Mouse (Mus musculus) intestine, embryonic 14.5 days (tissue): ENCODE measurements at regions not wholly inside any gene's neighbourhood (a gene's known extent, or its start where the extent isn't known, plus 50 kb on each side); places are given as distances from the start of the nearest gene placed in this dataset.
A peak's percentile ranks its signal among the peaks of the same experiment; 100 is the strongest.

Experiments used
- ATAC-seq: fragments of 200-750 bp; cut with Nextera tagmentation; replicated peaks from 2 replicates; pipeline ENCODE4 v1.8.0; 2017; ENCODE audit warnings: low read depth, moderate number of reproducible peaks, moderate TSS enrichment, moderate library complexity; ENCODE audit not compliant: low FRiP score, low TSS enrichment
- DNase-seq: peaks from one replicate; pipeline ENCODE4 v3.0.0-alpha.2; 2018; ENCODE audit warnings: low spot score
- H3K27ac ChIP-seq: fragments of 300-500 bp; sonication (generic); 2 replicates; pipeline ENCODE4 v1.5.1; 2014; ENCODE audit warnings: low read depth, mild to moderate bottlenecking, control low read depth
- H3K27me3 ChIP-seq: fragments of 300-500 bp; sonication (generic); replicated peaks from 2 replicates; pipeline ENCODE4 v1.6.1; 2014; ENCODE audit warnings: low read length, control low read depth; ENCODE audit not compliant: control insufficient read depth, insufficient read depth
- H3K36me3 ChIP-seq: fragments of 300-500 bp; sonication (generic); 2 replicates; pipeline ENCODE4 v1.6.1; 2014; ENCODE audit warnings: low read length, control low read depth; ENCODE audit not compliant: control insufficient read depth, insufficient read depth
- H3K4me1 ChIP-seq: fragments of 300-500 bp; sonication (generic); replicated peaks from 2 replicates; pipeline ENCODE4 v1.6.1; 2014; ENCODE audit warnings: low read length, control low read depth, mixed read lengths; ENCODE audit not compliant: control insufficient read depth, insufficient read depth
- H3K4me2 ChIP-seq: fragments of 300-500 bp; sonication (generic); 2 replicates; pipeline ENCODE4 v1.6.1; 2014; ENCODE audit warnings: low read length
- H3K4me3 ChIP-seq: fragments of 300-500 bp; sonication (generic); 2 replicates; pipeline ENCODE4 v1.5.1; 2014; ENCODE audit warnings: low read depth, low read length, control low read depth, mixed read lengths
- H3K9ac ChIP-seq: fragments of 300-500 bp; sonication (generic); 2 replicates; pipeline ENCODE4 v1.6.1; 2014; ENCODE audit warnings: mild to moderate bottlenecking, low read length
- H3K9me3 ChIP-seq: fragments of 300-500 bp; sonication (generic); 2 replicates; pipeline ENCODE4 v1.6.1; 2016; ENCODE audit warnings: low read length, control low read depth; ENCODE audit not compliant: control insufficient read depth
- WGBS: fragments of 180-500 bp; shearing (Covaris S2); extraction: QIAGEN DNeasy Blood & Tissue Kit; methylation state at CpG from one replicate; pipeline ENCODE4 v1.1.7; 2014; 5-methylcytosine and 5-hydroxymethylcytosine counted together

GRCm38 (mm10) chr17:85891243-85891642 is 203.2 kb upstream of the Six2 start:
- Histone ChIP-seq H3K27ac (no peak overlapping the region), H3K4me3 (no peak overlapping the region), H3K9ac (no peak overlapping the region), H3K4me2 (no peak overlapping the region), H3K9me3 (no peaks in the 10 kb centered on the region), H3K4me1 (peaks cover 8% of the 10 kb centered on the region), H3K27me3 (no peaks in the 10 kb centered on the region), H3K36me3 (no peaks in the 10 kb centered on the region)
- DNase-seq, result no peak
- 60% methylated on average over 2 of the region's 2 CpGs for WGBS
- ATAC-seq, result no peak

- Histone ChIP-seq H3K27ac (no peak overlapping the region), H3K9me3 (no peaks in the 10 kb centered on the region), H3K4me3 (no peak overlapping the region), H3K9ac (no peak overlapping the region), H3K4me2 (no peak overlapping the region), H3K27me3 (no peaks in the 10 kb centered on the region), H3K36me3 (no peaks in the 10 kb centered on the region), H3K4me1 (peaks cover 17% of the 10 kb centered on the region)
- DNase-seq (no peak), ATAC-seq (no peak)
- 89% methylated on average over 18 of the region's 18 CpGs for WGBS
These were observed 201.9 kb upstream of the Six2 start for GRCm38 (mm10) chr17:85889746-85890532.

GRCm38 (mm10) chr17:85888568-85889398 is 200.7 kb upstream of the Six2 start:
- H3K4me2 ChIP-seq, result no peak overlapping the region
- ATAC-seq (no peak), DNase-seq (no peak)
- no peak overlapping the region for H3K9ac ChIP-seq
- no peak overlapping the region for H3K4me3 ChIP-seq
- no peaks in the 10 kb centered on the region for H3K27me3 ChIP-seq
- H3K36me3 ChIP-seq, result no peaks in the 10 kb centered on the region
- WGBS, result 84% methylated on average over 10 of the region's 10 CpGs
- no peak overlapping the region for H3K27ac ChIP-seq
- H3K4me1 ChIP-seq, result peaks cover 17% of the 10 kb centered on the region
- H3K9me3 ChIP-seq, result no peaks in the 10 kb centered on the region

GRCm38 (mm10) chr17:85886675-85887074 is 198.6 kb upstream of the Six2 start:
- WGBS, result 50% methylated on average over 6 of the region's 6 CpGs
- H3K9me3 ChIP-seq, result no peaks in the 10 kb centered on the region
- H3K4me3 ChIP-seq, result no peak overlapping the region
- DNase-seq (no peak), ATAC-seq (no peak)
- peaks cover 17% of the 10 kb centered on the region for H3K4me1 ChIP-seq
- H3K9ac ChIP-seq, result no peak overlapping the region
- no peak overlapping the region for H3K27ac ChIP-seq
- H3K27me3 ChIP-seq, result no peaks in the 10 kb centered on the region
- H3K36me3 ChIP-seq, result no peaks in the 10 kb centered on the region
- H3K4me2 ChIP-seq, result no peak overlapping the region

DNA sequence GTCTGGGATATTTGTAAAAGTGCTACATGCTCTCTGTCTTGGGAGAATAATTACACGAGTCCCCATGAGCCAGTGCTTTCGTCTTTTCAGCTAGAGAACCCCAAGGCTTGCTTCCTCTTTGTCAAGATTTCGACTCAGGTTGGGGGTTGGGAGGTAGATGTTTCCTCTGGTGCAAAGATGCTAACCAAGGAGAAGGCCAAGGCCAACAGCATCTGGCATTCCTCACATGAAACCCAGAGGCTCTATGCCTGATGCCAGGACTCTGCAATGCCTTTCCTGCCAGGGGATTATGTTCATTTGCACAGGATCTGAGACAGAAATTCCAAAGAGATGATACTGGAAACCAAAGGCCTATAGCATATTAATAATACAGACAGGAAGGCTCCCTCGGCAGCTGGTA is 198.2 kb upstream of the Six2 start:
- Histone ChIP-seq H3K9me3 (no peaks in the 10 kb centered on the region), H3K36me3 (no peaks in the 10 kb centered on the region), H3K4me3 (no peak overlapping the region), H3K4me2 (no peak overlapping the region), H3K27me3 (no peaks in the 10 kb centered on the region), H3K4me1 (peaks cover 17% of the 10 kb centered on the region), H3K27ac (peak overlapping the region; percentile 43; the same call in 1 of the 2 replicates), H3K9ac (no peak overlapping the region)
- ATAC-seq, result no peak
- no peak for DNase-seq
- WGBS, result 27% methylated on average over 4 of the region's 4 CpGs

GRCm38 (mm10) chr17:85881636-85882170 is 193.6 kb upstream of the Six2 start:
- no peak overlapping the region for H3K4me2 ChIP-seq
- no peak overlapping the region for H3K27ac ChIP-seq
- DNase-seq (no peak), ATAC-seq (0 out of 2 replicates have a peak, but pooled peaks have one; percentile 47)
- H3K27me3 ChIP-seq, result no peaks in the 10 kb centered on the region
- H3K4me3 ChIP-seq, result no peak overlapping the region
- H3K4me1 ChIP-seq, result peaks cover 13% of the 10 kb centered on the region
- no peaks in the 10 kb centered on the region for H3K36me3 ChIP-seq
- no peaks in the 10 kb centered on the region for H3K9me3 ChIP-seq
- H3K9ac ChIP-seq, result no peak overlapping the region
- WGBS, result 53% methylated on average over 8 of the region's 8 CpGs

- WGBS, result 67% methylated on average over 5 of the region's 5 CpGs
- H3K4me3 ChIP-seq, result no peak overlapping the region
- no peak for ATAC-seq
These were observed 193.0 kb upstream of the Six2 start for GRCm38 (mm10) chr17:85881046-85881445.

GRCm38 (mm10) chr17:85877426-85877825 is 189.4 kb upstream of the Six2 start:
- DNase-seq (no peak), ATAC-seq (no peak)
- 62% methylated on average over 3 of the region's 3 CpGs for WGBS
- Histone ChIP-seq H3K27ac (no peak overlapping the region), H3K9me3 (no peaks in the 10 kb centered on the region), H3K27me3 (peaks cover 8% of the 10 kb centered on the region; the same call in 1 of the 2 replicates), H3K9ac (no peak overlapping the region), H3K4me3 (no peak overlapping the region), H3K36me3 (no peaks in the 10 kb centered on the region), H3K4me2 (no peak overlapping the region), H3K4me1 (no peaks in the 10 kb centered on the region; the same call in 1 of the 2 replicates)

More at GRCm38 (mm10) chr17:85881046-85881445, 193.0 kb upstream of the Six2 start:
- Histone ChIP-seq H3K27ac (no peak overlapping the region), H3K27me3 (no peaks in the 10 kb centered on the region), H3K36me3 (no peaks in the 10 kb centered on the region), H3K9me3 (no peaks in the 10 kb centered on the region), H3K4me2 (no peak overlapping the region), H3K9ac (no peak overlapping the region), H3K4me1 (peaks cover 7% of the 10 kb centered on the region)
- no peak for DNase-seq
